Mouse (Mus musculus) hindbrain, embryonic 16.5 days (tissue): ENCODE results near the gene Pacrg. TPM values are rescaled to one million over a fixed set of nuclear protein-coding genes. Genes with fewer than 3 reads are reported as not detected.
A peak's percentile ranks its signal among the peaks of the same experiment; 100 is the strongest.

Experiments
- ATAC-seq: fragments of 200-750 bp; cut with Nextera tagmentation; 2 replicates; pipeline ENCODE4 v1.8.0; 2017; ENCODE audit warnings: moderate TSS enrichment, moderate library complexity
- H3K27ac ChIP-seq: fragments of 300-500 bp; sonication (generic); 2 replicates; pipeline ENCODE4 v1.5.1; 2014; ENCODE audit warnings: low read depth, mild to moderate bottlenecking, control low read depth, low read length, moderate library complexity
- H3K27me3 ChIP-seq: fragments of 300-500 bp; sonication (generic); replicated peaks from 2 replicates; pipeline ENCODE4 v1.6.1; 2014; ENCODE audit warnings: low read length; ENCODE audit not compliant: control insufficient read depth, insufficient read depth
- H3K36me3 ChIP-seq: fragments of 300-500 bp; sonication (generic); 2 replicates; pipeline ENCODE4 v1.6.1; 2014; ENCODE audit warnings: mild to moderate bottlenecking, low read length, moderate library complexity, mixed read lengths; ENCODE audit not compliant: control insufficient read depth, insufficient read depth
- H3K4me1 ChIP-seq: fragments of 300-500 bp; sonication (generic); 2 replicates; pipeline ENCODE4 v1.6.1; 2014; ENCODE audit warnings: low read depth, low read length; ENCODE audit not compliant: control insufficient read depth, insufficient read depth
- H3K4me2 ChIP-seq: fragments of 300-500 bp; sonication (generic); 2 replicates; pipeline ENCODE4 v1.6.1; 2014; ENCODE audit warnings: mild to moderate bottlenecking, low read length, control low read depth, moderate library complexity
- H3K4me3 ChIP-seq: fragments of 300-500 bp; sonication (generic); 2 replicates; pipeline ENCODE4 v1.5.1; 2014; ENCODE audit warnings: mild to moderate bottlenecking, low read length, control low read depth, moderate library complexity
- H3K9ac ChIP-seq: fragments of 300-500 bp; sonication (generic); 2 replicates; pipeline ENCODE4 v1.6.1; 2014; ENCODE audit warnings: low read depth, mild to moderate bottlenecking, control low read depth, low read length, moderate library complexity
- H3K9me3 ChIP-seq: fragments of 300-500 bp; sonication (generic); 2 replicates; pipeline ENCODE4 v1.6.1; 2014; ENCODE audit warnings: mild to moderate bottlenecking, low read length, moderate library complexity; ENCODE audit not compliant: control insufficient read depth
- WGBS: fragments of 180-500 bp; shearing (Covaris S2); extraction: QIAGEN DNeasy Blood & Tissue Kit; methylation state at CpG from one replicate; pipeline ENCODE4 v1.1.7; 2014; 5-methylcytosine and 5-hydroxymethylcytosine counted together
- polyA plus RNA-seq: library from polyadenylated mRNA; unstranded; fragments of >200 nt; fragmentation: Nextera tagmentation; extraction: Ambion mirVana; gene quantifications from 2 replicates; pipeline ENCODE4 v1.2.1, GENCODE M21; 2015

Gene Pacrg
- 21.7 and 23.2 TPM in 2 replicates for polyA plus RNA-seq

GRCm38 (mm10) chr17:10840148-10840707, at the start of gene Pacrg, which contains the start of gene Prkn:
Gene Pacrg (minus strand): TSS chr17:10840311.
Gene Prkn (plus strand): TSS chr17:10840384.
- Histone ChIP-seq H3K27me3 (no peaks in the 10 kb centered on the region), H3K9me3 (no peaks in the 10 kb centered on the region), H3K9ac (peak within 1 kb of the TSS; percentile 84), H3K4me1 (no peaks in the 10 kb centered on the region), H3K27ac (peak within 1 kb of the TSS; percentile 89), H3K36me3 (no peaks in the 10 kb centered on the region), H3K4me2 (peak within 1 kb of the TSS; percentile 78), H3K4me3 (peak within 1 kb of the TSS; percentile 77)
- ATAC-seq = peak; percentile 97
- WGBS = under 1% methylated on average over 44 of the region's 58 CpGs

- H3K4me1 ChIP-seq = peaks cover 2% of the 10 kb centered on the region; the same call in 1 of the 2 replicates
- H3K4me2 ChIP-seq = no peak overlapping the region
- no peak overlapping the region for H3K27ac ChIP-seq
- 18% methylated on average over 4 of the region's 4 CpGs for WGBS
- no peaks in the 10 kb centered on the region for H3K9me3 ChIP-seq
- ATAC-seq = no peak
- H3K36me3 ChIP-seq = no peaks in the 10 kb centered on the region
- H3K4me3 ChIP-seq = no peak overlapping the region
- H3K27me3 ChIP-seq = no peaks in the 10 kb centered on the region
- H3K9ac ChIP-seq = no peak overlapping the region
These were observed 47.8 kb upstream of the Pacrg start for GRCm38 (mm10) chr17:10887924-10888323.

DNA sequence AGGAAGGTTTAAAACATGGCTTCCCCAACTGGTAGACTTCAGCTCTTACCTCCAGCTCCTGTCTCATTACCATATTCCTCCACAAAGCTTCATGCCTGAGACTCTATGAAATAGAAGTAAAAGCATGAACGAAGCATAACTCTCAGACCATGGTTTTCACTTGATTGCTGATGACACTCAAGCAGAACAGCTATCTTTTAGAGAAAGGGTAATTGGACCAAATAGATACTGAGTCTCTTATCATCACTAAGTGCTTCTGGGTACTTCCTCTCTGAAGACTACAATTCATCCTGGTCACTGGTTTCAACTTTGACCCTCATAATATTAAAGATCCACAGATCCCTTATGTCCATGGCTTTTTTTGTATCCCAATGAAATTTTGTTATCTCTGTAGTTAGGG, 42.1 kb upstream of the Pacrg start:
- WGBS = 96% methylated on average over 1 of the region's 1 CpGs
- no peak for ATAC-seq
- H3K36me3 ChIP-seq = no peaks in the 10 kb centered on the region

DNA sequence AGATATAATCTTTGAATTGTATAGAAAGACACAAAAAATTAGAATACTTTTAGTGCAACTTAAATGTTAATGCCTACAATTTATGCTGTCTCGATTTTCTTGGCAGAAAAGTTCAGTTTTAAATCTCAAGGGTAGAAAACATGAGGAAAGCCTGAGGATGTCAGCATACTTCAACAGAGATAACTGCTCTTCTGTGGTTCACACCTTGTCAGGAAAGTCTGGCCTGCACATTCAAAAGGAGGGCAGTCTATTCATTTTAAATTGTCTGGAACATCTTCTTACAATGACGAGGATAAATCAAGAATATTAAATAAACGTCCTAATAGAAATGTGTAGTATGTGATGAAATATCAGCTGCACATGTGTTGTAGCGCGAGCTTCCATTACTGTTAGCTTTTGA, 38.9 kb upstream of the Pacrg start:
- Histone ChIP-seq H3K27ac (no peak overlapping the region), H3K36me3 (no peaks in the 10 kb centered on the region), H3K9ac (no peak overlapping the region), H3K4me3 (no peak overlapping the region), H3K27me3 (no peaks in the 10 kb centered on the region), H3K4me1 (no peaks in the 10 kb centered on the region), H3K9me3 (no peaks in the 10 kb centered on the region), H3K4me2 (no peak overlapping the region)
- WGBS = 85% methylated on average over 5 of the region's 5 CpGs
- ATAC-seq = no peak

More for the DNA sequence above, 42.1 kb upstream of the Pacrg start:
- Histone ChIP-seq H3K4me1 (no peaks in the 10 kb centered on the region), H3K27me3 (no peaks in the 10 kb centered on the region), H3K9ac (no peak overlapping the region), H3K27ac (no peak overlapping the region), H3K4me2 (no peak overlapping the region), H3K4me3 (no peak overlapping the region), H3K9me3 (no peaks in the 10 kb centered on the region)

GRCm38 (mm10) chr17:10874208-10875187, 34.4 kb upstream of the Pacrg start:
- 85% methylated on average over 7 of the region's 7 CpGs for WGBS

DNA sequence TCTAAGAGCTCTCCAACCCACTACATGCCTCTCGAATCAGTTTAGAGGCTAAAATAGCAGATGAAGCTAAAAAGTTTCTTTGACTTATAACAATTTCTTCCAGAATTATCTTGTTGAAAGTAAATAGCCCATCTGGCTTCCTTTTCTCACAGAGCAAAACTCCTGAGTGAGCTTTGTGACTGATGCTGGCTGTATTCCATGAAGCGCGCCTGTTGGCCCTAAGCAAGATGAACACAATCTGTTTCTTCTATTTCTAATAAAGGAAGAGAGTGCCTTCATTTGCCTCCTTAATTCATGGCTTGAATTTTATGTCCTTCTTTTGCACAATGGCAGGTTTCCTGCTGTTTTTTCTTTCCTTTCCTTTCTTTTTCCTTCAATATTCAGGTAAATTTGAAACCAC, 14.1 kb upstream of the Pacrg start:
- ATAC-seq = no peak
- H3K9ac ChIP-seq = no peak overlapping the region
- H3K36me3 ChIP-seq = no peaks in the 10 kb centered on the region
- no peak overlapping the region for H3K27ac ChIP-seq
- H3K4me1 ChIP-seq = no peaks in the 10 kb centered on the region
- WGBS = 74% methylated on average over 3 of the region's 3 CpGs
- H3K9me3 ChIP-seq = no peaks in the 10 kb centered on the region
- H3K4me3 ChIP-seq = no peak overlapping the region
- H3K27me3 ChIP-seq = no peaks in the 10 kb centered on the region
- H3K4me2 ChIP-seq = no peak overlapping the region

More at GRCm38 (mm10) chr17:10874208-10875187, 34.4 kb upstream of the Pacrg start:
- no peaks in the 10 kb centered on the region for H3K4me1 ChIP-seq
- no peak overlapping the region for H3K4me2 ChIP-seq
- no peak for ATAC-seq
- no peak overlapping the region for H3K9ac ChIP-seq
- H3K4me3 ChIP-seq = no peak overlapping the region
- H3K27me3 ChIP-seq = no peaks in the 10 kb centered on the region
- no peaks in the 10 kb centered on the region for H3K9me3 ChIP-seq
- no peak overlapping the region for H3K27ac ChIP-seq
- H3K36me3 ChIP-seq = no peaks in the 10 kb centered on the region

DNA sequence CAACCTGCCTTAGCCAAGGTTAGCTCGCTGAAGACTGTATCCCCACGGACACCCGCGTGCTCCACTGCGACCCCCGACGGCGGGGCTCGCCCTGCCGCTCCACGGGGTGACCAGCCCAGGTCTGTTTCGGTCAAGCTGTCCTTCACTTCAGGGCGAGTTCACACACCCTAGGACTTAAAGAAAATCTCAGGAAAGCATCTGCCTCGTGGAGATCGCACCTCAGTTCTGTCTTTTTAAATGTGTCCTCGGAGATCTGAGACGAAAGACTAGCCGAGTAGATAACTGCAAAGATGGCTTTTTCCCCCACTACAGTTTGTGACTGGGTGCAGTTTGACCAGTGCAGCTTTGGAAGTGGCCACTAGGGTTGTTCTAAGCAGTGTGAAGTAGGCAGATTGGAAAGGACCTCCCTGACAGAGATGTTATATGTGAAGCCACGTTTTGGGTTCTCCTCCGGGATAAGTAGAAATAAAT, 655 bp upstream of the Pacrg start:
- Histone ChIP-seq H3K9me3 (no peaks in the 10 kb centered on the region), H3K4me3 (peak overlapping the region; percentile 77), H3K27me3 (no peaks in the 10 kb centered on the region), H3K4me2 (peak overlapping the region; percentile 78), H3K36me3 (no peaks in the 10 kb centered on the region), H3K4me1 (no peaks in the 10 kb centered on the region), H3K9ac (peak overlapping the region; percentile 84), H3K27ac (peak overlapping the region; percentile 89)
- under 1% methylated on average over 20 of the region's 20 CpGs for WGBS
- ATAC-seq = peak; percentile 57; the same call in 1 of the 2 replicates

DNA sequence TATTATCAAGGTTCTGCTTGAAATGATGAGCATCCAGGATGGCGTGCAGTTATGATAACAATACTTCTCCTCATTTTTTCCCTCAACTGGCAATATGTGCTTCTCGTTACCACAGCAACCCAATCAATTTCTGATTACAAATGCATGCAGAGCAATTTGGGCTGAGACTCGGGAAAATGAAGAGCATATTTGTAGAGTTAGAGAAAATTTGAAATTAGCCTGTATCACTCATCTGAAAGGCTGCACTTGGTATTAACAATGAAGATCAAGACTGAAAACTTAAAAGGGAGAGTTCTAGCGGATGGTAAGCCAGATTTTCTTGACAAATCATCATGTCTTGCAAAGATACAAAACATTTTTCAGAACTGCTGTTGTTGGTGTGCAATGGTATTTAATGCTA, 21.1 kb downstream of the Pacrg start:
- no peak overlapping the region for H3K4me2 ChIP-seq
- H3K36me3 ChIP-seq = no peaks in the 10 kb centered on the region
- H3K27me3 ChIP-seq = no peaks in the 10 kb centered on the region
- H3K9me3 ChIP-seq = no peaks in the 10 kb centered on the region
- H3K4me3 ChIP-seq = no peak overlapping the region
- no peak for ATAC-seq
- no peak overlapping the region for H3K27ac ChIP-seq
- H3K9ac ChIP-seq = no peak overlapping the region
- no peaks in the 10 kb centered on the region for H3K4me1 ChIP-seq
- WGBS = 70% methylated on average over 4 of the region's 4 CpGs

- no peak for ATAC-seq
- H3K4me3 ChIP-seq = no peak overlapping the region
- H3K27ac ChIP-seq = 0 out of 2 replicates have a peak overlapping the region, but pooled peaks have one; percentile 17
- H3K36me3 ChIP-seq = no peaks in the 10 kb centered on the region
- H3K9me3 ChIP-seq = no peaks in the 10 kb centered on the region
- no peak overlapping the region for H3K9ac ChIP-seq
- peaks cover 3% of the 10 kb centered on the region for H3K4me1 ChIP-seq
- no peaks in the 10 kb centered on the region for H3K27me3 ChIP-seq
- 65% methylated on average over 2 of the region's 2 CpGs for WGBS
- H3K4me2 ChIP-seq = no peak overlapping the region
These were observed 31.5 kb downstream of the Pacrg start for GRCm38 (mm10) chr17:10808571-10808970.
